Mouse (Mus musculus) limb, embryonic 14.5 days (tissue): ENCODE measurements around the gene Tcea3. TPM values are rescaled to one million over a fixed set of nuclear protein-coding genes. Genes with fewer than 3 reads are reported as not detected.

ENCODE experiments used
- ATAC-seq: fragments of 200-750 bp; cut with Nextera tagmentation; 2 replicates; pipeline ENCODE4 v1.8.0; 2017; ENCODE audit warnings: low read depth, moderate number of reproducible peaks, moderate TSS enrichment; ENCODE audit not compliant: low FRiP score
- DNase-seq: peaks from one replicate; pipeline ENCODE4 v3.0.0-alpha.2; 2015; ENCODE audit warnings: low spot score
- H3K27ac ChIP-seq: fragments of 300-500 bp; sonication (generic); replicated peaks from 2 replicates; pipeline ENCODE4 v1.5.1; 2014; ENCODE audit warnings: low read depth, mild to moderate bottlenecking, low read length, moderate library complexity, mixed read lengths
- H3K27me3 ChIP-seq: fragments of 300-500 bp; sonication (generic); 2 replicates; pipeline ENCODE4 v1.6.1; 2014; ENCODE audit warnings: low read length, mixed read lengths; ENCODE audit not compliant: control insufficient read depth, insufficient read depth
- H3K36me3 ChIP-seq: fragments of 300-500 bp; sonication (generic); 2 replicates; pipeline ENCODE4 v1.6.1; 2014; ENCODE audit warnings: mild to moderate bottlenecking, low read length, moderate library complexity, mixed read lengths; ENCODE audit not compliant: control insufficient read depth, insufficient read depth
- H3K4me1 ChIP-seq: fragments of 300-500 bp; sonication (generic); 2 replicates; pipeline ENCODE4 v1.6.1; 2014; ENCODE audit warnings: antibody characterized with exemption, low read length, mixed read lengths; ENCODE audit not compliant: control insufficient read depth, insufficient read depth
- H3K4me2 ChIP-seq: fragments of 300-500 bp; sonication (generic); replicated peaks from 2 replicates; pipeline ENCODE4 v1.6.1; 2014; ENCODE audit warnings: low read depth, mild to moderate bottlenecking, low read length, moderate library complexity; ENCODE audit not compliant: severe bottlenecking
- H3K4me3 ChIP-seq: fragments of 300-500 bp; sonication (generic); replicated peaks from 2 replicates; pipeline ENCODE4 v1.5.1; 2014; ENCODE audit warnings: low read length
- H3K9ac ChIP-seq: fragments of 300-500 bp; sonication (generic); 2 replicates; pipeline ENCODE4 v1.6.1; 2014; ENCODE audit warnings: mild to moderate bottlenecking, low read depth, low read length, moderate library complexity; ENCODE audit not compliant: severe bottlenecking
- H3K9me3 ChIP-seq: fragments of 300-500 bp; sonication (generic); 2 replicates; pipeline ENCODE4 v1.6.1; 2016; ENCODE audit warnings: low read length; ENCODE audit not compliant: control insufficient read depth
- POLR2A ChIP-seq: fragments of 200-500 bp; IDR thresholded peaks from 2 replicates; pipeline ENCODE4 v1.8.0; 2012; ENCODE audit warnings: inconsistent platforms, mild to moderate bottlenecking, moderate library complexity, borderline replicate concordance; ENCODE audit not compliant: insufficient read depth, insufficient read length; ENCODE audit errors: extremely low read depth
- WGBS: fragments of 180-500 bp; shearing (Covaris S2); extraction: QIAGEN DNeasy Blood & Tissue Kit; methylation state at CpG from one replicate; pipeline ENCODE4 v1.1.7; 2014; 5-methylcytosine and 5-hydroxymethylcytosine counted together
- polyA plus RNA-seq, 2 experiments: library from polyadenylated mRNA; depleted of rRNA in 1 of 2; stranded (reverse) in 1 of 2; unstranded in 1 of 2; fragments of >200 nt; fragmentation: Nextera tagmentation in 1 of 2; extraction: Ambion mirVana in 1 of 2; gene quantifications; 2 replicates each; pipeline versions ENCODE4 v1.2.1 to v1.2.3; 2012 to 2014

The Tcea3 gene
- polyA plus RNA-seq, 2 experiments, result 8.0 to 20.6 TPM

- H3K4me2 ChIP-seq, result peak overlapping the region; percentile 93
- 0 out of 2 replicates have a peak, but pooled peaks have one; percentile 10 for ATAC-seq
- peaks cover 36% of the 10 kb centered on the region for H3K4me1 ChIP-seq
- H3K36me3 ChIP-seq, result peaks cover 17% of the 10 kb centered on the region
- H3K27ac ChIP-seq, result no peak overlapping the region
- H3K9ac ChIP-seq, result peak overlapping the region; percentile 58
- no peaks in the 10 kb centered on the region for H3K9me3 ChIP-seq
- WGBS, result 1% methylated on average over 35 of the region's 37 CpGs
- no peak for TF ChIP-seq POLR2A
- no peak for DNase-seq
- H3K27me3 ChIP-seq, result peaks cover 53% of the 10 kb centered on the region
- H3K4me3 ChIP-seq, result peak overlapping the region; percentile 51
Observed at GRCm38 (mm10) chr4:136248464-136249331, 1.2 kb downstream of the Tcea3 start.

- Histone ChIP-seq H3K27ac (no peak overlapping the region), H3K9ac (0 out of 2 replicates have a peak overlapping the region, but pooled peaks have one; percentile 21), H3K27me3 (peaks cover 53% of the 10 kb centered on the region), H3K36me3 (peaks cover 11% of the 10 kb centered on the region), H3K9me3 (no peaks in the 10 kb centered on the region), H3K4me3 (peak overlapping the region; percentile 51), H3K4me1 (peaks cover 36% of the 10 kb centered on the region), H3K4me2 (peak overlapping the region; percentile 93)
- no peak for ATAC-seq
- DNase-seq, result no peak
- TF ChIP-seq POLR2A, result no peak
- 7% methylated on average over 11 of the region's 11 CpGs for WGBS
Observed at GRCm38 (mm10) chr4:136249332-136249647, 1.8 kb downstream of the Tcea3 start.

- ATAC-seq (no peak), DNase-seq (no peak)
- Histone ChIP-seq H3K27me3 (peaks cover 51% of the 10 kb centered on the region), H3K9ac (no peak overlapping the region), H3K4me2 (no peak overlapping the region), H3K4me3 (0 out of 2 replicates have a peak overlapping the region, but pooled peaks have one; percentile 51), H3K9me3 (no peaks in the 10 kb centered on the region), H3K4me1 (peaks cover 36% of the 10 kb centered on the region), H3K27ac (no peak overlapping the region), H3K36me3 (peaks cover 6% of the 10 kb centered on the region)
- no peak for TF ChIP-seq POLR2A
- WGBS, result 48% methylated on average over 9 of the region's 9 CpGs
Observed at GRCm38 (mm10) chr4:136249780-136250179, 2.3 kb downstream of the Tcea3 start.

GRCm38 (mm10) chr4:136255919-136256318, 8.4 kb downstream of the Tcea3 start:
- Histone ChIP-seq H3K9me3 (no peaks in the 10 kb centered on the region), H3K36me3 (no peaks in the 10 kb centered on the region), H3K4me2 (no peak overlapping the region), H3K27ac (no peak overlapping the region), H3K27me3 (no peaks in the 10 kb centered on the region), H3K4me1 (no peaks in the 10 kb centered on the region), H3K4me3 (no peak overlapping the region), H3K9ac (no peak overlapping the region)
- ATAC-seq (no peak), DNase-seq (no peak)
- WGBS, result 23% methylated on average over 6 of the region's 6 CpGs
- no peak for TF ChIP-seq POLR2A

GRCm38 (mm10) chr4:136256696-136257095, 9.2 kb downstream of the Tcea3 start:
- ATAC-seq (no peak), DNase-seq (no peak)
- Histone ChIP-seq H3K36me3 (no peaks in the 10 kb centered on the region), H3K4me2 (no peak overlapping the region), H3K4me1 (no peaks in the 10 kb centered on the region), H3K27ac (no peak overlapping the region), H3K27me3 (no peaks in the 10 kb centered on the region), H3K9me3 (no peaks in the 10 kb centered on the region), H3K4me3 (no peak overlapping the region), H3K9ac (no peak overlapping the region)
- TF ChIP-seq POLR2A, result no peak
- WGBS, result 64% methylated on average over 10 of the region's 10 CpGs
